Mouse (Mus musculus): ENCODE results near the gene Alpl.

DNA sequence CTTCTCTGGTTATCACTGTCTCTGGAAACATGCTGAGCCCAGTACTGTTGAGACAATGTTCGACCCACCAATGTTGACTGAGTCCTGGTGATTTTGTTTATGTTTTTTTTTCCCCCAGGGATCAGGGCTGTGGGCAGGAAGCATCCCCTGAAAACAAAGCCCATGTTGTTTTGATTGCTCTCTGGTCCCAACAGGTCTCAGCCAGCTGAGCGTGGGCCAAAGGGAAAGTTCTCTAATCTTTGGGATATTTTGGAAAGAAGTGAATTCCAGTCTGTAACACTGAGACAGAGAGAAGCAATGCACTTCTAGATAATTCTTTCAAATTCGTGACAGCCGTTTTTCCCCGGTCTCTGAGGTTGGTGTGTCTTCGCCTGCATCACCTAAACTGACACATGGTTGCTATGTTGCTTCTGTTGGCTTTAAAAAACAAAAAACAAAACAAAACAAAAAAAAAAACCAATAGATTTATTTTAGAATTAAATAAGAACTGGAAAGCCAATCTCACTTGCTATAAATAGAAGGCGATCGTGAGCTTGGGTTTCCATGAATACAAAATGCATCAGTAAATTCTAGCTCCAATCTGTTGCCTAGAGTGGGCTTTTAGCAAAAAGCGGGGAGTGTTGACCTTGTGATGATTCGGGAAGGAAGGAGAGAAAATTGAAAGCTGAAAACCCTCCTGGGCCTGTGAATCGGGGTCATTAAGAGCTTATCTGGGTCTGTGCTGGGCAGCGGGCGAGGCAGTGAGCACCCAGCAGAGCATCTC lies 16.9 kb upstream of the Alpl start:
- no peak for TF ChIP-seq E2F4 (IDR thresholded peaks at IDR 0.05; ENCODE audit: insufficient read depth)
- TF ChIP-seq POLR2A (IDR thresholded peaks at IDR 0.05; ENCODE audit: insufficient read length, low read depth), result no peak
- TF ChIP-seq MAX (IDR thresholded peaks at IDR 0.05; ENCODE audit: low read depth), result no peak
- no peak for TF ChIP-seq POLR2AphosphoS2 (IDR thresholded peaks at IDR 0.05; ENCODE audit: insufficient read length, low read depth)

Data from myocyte (in vitro differentiated cells).